Mouse (Mus musculus): ENCODE data around the gene Ppil4.
A peak's percentile ranks its signal among the peaks of the same experiment; 100 is the strongest.

The Ppil4 gene

GRCm38 (mm10) chr10:7824663-7825280 lies 32.1 kb downstream of the Ppil4 start:
- DNase-seq (ENCODE audit: extremely low spot score): no peak

- DNase-seq (ENCODE audit: extremely low spot score): no peak
Observed at GRCm38 (mm10) chr10:7825281-7825665, 32.6 kb downstream of the Ppil4 start.

GRCm38 (mm10) chr10:7826106-7826505 lies 33.4 kb downstream of the Ppil4 start:
- no peak for DNase-seq (ENCODE audit: extremely low spot score)

- DNase-seq (ENCODE audit: extremely low spot score): peak; percentile 40
Observed at GRCm38 (mm10) chr10:7832171-7832676, 39.5 kb downstream of the Ppil4 start, which contains the start of gene Zc3h12d. Gene Zc3h12d (plus strand): TSS chr10:7832470.

DNA sequence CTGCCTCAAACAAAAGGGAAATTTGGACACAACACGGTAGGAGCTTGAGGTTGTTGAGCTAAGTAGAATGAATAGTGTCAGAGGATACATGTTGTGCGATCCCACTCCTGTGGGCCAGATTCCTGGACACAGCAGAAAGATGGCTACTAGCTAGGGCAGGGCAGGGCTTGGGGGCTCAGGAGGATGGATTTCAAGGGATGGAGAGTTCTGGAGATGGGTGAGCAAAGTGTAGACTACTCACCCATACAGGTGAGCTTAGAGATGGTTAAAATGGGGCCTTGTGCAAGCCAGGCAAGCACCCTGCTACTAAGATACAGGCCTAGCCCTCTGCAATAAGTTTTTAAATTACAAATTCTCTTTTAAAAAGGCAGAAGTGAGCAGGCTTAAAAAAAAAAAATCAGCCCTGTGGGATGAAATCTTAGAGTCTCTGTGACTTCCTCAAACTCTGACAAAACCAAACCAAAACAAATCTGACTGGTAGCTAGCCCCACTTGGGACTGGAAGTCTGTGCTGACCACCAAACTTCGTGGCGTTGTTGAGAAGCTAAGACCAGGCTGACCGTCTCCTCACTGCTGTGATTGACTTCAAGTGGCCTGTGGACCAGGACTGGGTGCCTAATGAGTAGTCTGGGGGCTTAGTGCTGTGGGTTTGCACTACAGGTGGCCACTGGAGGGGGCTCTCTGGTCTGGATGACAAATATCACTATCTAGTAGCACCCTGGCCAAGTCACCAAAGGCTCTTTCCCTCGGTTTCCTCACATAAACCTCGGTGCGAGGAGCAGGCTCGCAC lies 40.9 kb downstream of the Ppil4 start:
- DNase-seq (ENCODE audit: extremely low spot score): no peak

DNA sequence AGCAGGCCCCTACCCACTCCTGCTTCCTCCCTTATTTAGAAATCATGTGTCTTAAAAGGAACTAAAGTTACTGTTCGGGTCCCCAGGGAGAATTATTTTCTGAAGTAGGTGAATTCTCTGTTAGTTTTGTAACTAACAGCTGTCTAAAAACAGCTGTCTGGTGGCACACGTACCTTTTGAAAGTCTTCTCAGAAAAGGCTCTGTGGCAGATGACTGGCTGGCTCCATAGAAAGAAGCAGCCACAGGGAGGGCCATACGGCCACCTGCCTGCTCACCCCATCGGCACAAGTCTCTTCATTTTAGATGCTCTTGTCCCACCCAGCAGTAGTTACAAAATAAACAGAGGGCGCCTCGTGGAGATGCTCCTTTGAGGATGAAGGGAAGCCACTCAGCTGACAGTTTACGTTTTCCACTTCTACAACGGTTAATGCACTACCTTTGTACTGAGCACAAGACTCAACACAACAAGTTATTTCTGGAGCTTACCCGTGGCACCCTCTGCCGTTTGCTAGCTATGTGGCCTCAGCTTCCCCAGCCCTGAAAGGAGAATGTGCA lies 42.1 kb downstream of the Ppil4 start:
- DNase-seq (ENCODE audit: extremely low spot score): no peak

DNA sequence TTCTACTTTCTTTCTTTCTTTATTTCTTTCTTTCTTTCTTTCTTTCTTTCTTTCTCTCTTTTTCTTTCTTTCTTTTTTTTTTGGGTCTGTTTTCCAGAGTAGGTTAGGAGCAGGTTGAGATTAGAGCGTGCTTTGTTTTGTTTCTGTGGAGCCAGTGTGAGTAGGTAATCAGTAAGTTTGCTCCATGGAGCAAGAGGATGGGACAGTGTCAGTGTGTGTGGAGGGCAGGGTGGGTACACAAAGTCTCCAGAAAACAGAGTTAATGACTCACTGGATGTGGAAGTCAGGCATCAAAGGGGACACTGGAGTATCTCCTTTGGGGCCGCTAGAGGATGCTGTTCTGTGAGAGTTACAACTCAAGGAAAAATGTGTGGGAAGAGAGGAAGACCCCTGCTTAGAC lies 44.2 kb downstream of the Ppil4 start:
- no peak for DNase-seq (ENCODE audit: extremely low spot score)

DNA sequence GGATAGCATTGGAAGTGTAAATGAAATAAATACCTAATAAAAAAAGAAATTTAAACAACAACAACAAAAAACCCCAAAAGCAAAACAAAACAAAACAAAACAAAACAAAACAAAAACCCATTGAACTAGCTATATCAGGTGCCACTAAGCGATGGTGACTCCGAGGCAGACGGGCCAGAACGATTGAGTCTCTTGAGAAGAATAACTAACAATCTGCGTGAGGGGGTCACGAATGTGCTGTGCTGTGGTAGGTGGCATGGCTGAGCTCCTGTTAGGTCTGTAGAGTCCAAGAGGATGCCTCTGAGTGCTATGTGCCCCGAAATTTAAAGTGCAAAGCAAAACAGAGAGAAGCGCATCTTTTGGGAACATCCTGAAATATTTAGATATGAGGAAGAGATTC lies 44.8 kb downstream of the Ppil4 start:
- DNase-seq (ENCODE audit: extremely low spot score): no peak

DNA sequence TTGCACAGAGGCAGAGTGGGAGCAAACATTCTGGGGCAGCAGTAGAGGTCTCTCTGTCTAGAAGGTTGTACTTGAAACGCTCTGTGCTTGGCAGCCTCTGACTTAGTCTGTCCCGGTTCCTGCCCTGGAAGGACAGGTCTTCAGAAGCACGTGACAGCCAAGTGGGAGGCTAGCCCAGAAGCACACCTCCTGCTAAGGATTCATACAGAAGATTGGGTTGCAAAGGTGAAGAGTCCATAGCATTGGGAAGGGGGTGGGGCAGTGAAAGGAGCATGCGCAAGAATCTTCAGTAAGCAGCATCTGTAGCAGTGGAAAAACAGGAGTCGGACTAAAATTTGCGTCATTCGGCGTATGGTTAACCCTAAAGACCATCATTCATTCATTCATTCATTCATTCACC lies 45.3 kb downstream of the Ppil4 start:
- no peak for DNase-seq (ENCODE audit: extremely low spot score)

GRCm38 (mm10) chr10:7838874-7839421 lies 46.3 kb downstream of the Ppil4 start:
- DNase-seq (ENCODE audit: extremely low spot score): no peak

DNA sequence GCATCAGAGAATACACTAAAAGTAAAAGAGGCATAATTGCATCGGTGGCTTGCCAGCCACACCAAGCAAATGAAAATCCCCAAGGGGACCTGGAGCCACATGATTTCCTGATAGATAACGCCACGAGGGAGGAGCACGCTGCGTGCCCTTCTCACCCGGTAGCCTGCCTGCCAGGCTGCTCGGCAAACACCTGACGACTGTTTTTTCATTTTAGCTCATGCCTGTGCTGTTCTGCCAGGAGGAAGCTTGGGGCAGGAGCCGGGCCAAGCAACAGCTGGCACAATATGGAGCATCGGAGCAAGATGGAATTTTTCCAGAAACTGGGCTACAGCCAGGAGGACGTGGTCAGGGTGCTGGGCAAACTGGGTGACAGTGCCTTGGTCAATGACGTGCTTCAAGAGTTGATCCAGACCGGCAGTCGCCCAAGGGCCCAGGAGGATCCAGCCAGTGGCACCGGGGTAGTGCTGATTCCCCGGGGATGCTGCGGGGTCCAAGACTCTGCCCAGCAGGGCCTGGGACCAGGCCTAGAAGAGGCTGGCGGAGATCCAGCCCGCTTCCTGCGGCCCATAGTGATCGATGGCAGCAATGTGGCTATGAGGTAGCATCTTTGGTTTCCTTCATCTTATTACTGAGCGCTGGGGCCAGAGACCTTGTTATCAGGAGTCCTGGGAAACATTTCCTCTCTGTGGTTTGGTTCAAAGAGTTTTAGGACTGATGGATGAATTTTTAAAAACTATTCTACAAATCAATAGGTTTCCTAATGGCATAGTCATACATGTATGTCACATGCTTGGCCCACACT lies 47.1 kb downstream of the Ppil4 start:
- no peak for DNase-seq (ENCODE audit: extremely low spot score)

DNA sequence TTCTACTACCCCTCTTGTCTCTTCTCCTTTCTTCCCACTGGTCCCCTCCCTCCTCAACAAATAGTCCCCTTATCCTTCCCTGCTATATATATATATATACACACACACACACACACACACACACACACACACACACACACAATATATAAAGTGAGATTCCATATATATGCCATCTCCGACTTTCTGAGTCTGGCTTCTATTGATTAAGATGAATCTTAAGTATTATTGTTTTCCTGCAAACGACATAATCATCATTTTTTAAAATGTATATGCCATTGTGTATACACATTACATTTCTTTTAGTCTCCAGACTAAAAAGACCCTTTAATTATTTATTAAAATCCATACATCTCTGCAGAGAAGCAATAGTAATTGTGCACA lies 47.7 kb downstream of the Ppil4 start:
- DNase-seq (ENCODE audit: extremely low spot score): no peak

DNA sequence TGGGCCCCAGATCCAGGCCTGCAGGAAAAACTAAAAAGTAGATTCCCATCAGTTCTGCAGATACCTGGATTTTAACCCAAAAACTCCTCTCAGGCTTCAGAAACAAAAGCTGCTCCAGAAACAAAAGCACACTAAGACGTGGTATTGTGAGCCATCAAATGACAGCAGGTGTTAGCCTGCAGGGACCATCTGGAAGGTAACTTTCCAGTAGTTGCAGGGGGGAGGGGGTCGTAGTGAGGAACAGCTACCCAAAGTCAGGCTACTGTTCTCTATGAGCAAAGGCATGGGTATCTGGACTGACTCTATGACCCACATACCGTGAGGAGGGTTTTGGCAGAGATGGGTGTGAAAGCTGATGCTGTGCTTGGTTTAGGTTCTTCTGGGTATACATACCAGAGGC lies 48.1 kb downstream of the Ppil4 start:
- DNase-seq (ENCODE audit: extremely low spot score): no peak

GRCm38 (mm10) chr10:7841571-7842080 lies 48.9 kb downstream of the Ppil4 start:
- DNase-seq (ENCODE audit: extremely low spot score): no peak

- DNase-seq (ENCODE audit: extremely low spot score): no peak
Observed at GRCm38 (mm10) chr10:7843181-7843580, 50.5 kb downstream of the Ppil4 start.

DNA sequence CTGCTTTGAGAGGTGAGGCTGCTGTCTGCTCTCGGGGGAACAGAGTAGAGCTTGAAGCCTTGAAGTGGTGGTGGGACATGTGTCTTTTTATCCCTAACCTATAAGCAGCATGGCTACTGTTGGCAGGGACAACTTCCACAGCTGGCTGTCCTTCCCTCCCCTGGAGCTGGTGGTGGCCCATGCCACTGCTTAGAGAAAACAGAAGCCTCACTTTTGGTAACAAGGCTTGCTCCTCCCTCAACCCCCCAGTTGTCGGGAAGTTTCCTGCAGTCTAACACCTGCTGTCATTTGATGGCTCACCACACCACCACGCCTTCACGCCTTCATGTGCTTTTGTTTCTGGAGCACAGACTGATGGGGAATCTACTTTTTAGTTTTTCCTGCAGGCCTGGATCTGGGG lies 51.5 kb downstream of the Ppil4 start:
- no peak for DNase-seq (ENCODE audit: extremely low spot score)

- no peak for DNase-seq (ENCODE audit: extremely low spot score)
Observed at GRCm38 (mm10) chr10:7845136-7845535, 52.4 kb downstream of the Ppil4 start.

- DNase-seq (ENCODE audit: extremely low spot score): no peak
Observed at GRCm38 (mm10) chr10:7845991-7846390, 53.3 kb downstream of the Ppil4 start.

GRCm38 (mm10) chr10:7847166-7847605 lies 54.5 kb downstream of the Ppil4 start:
- no peak for DNase-seq (ENCODE audit: extremely low spot score)

DNA sequence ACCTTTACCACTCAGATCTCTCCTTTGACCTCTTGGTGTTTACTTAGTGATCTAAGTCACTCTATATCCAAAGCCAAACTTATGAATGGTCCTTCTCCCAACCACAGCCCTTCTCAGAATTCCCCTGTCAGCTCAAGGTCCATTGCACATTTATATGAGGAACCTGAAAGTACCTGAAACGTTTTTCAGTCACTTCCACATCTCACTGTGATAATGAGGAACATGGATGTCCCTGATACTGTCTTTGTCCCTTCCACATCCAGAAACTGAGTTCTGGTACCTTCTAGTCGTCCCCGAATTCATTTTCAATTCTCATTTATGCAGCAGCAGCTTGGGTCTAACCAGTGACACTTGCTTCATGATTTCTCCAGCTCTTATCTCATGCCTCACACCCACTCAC lies 59.2 kb downstream of the Ppil4 start:
- DNase-seq (ENCODE audit: extremely low spot score): no peak

DNA sequence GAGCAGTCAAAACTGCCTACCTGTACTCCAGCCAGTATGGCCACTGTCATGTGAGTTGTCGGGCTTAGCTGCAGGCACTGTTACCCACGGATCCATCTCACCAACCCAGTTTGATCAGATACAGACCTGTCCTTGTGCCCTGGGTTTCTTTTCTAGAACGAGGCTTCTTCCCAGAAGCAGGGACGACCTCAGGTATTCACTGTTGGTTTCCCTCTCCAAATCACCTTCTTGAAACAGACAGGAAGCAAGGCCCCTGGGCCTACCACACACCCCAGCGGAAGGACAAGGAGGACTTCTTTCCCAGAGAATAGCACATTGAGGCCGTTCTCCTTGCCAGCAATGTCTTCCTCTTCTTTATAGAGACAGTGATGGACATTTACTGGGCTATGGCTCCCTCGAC lies 67.8 kb downstream of the Ppil4 start:
- no peak for DNase-seq (ENCODE audit: extremely low spot score)

Data from embryo, embryonic 9.5 days (tissue).